Mouse (Mus musculus) retina, embryonic 14.5 days (tissue): ENCODE results near the gene Chn2.

Experiments
- DNase-seq: peaks from one replicate; pipeline ENCODE4 v3.0.0-alpha.2; 2015; ENCODE audit warnings: low spot score

Chn2 gene

GRCm38 (mm10) chr6:54039357-54039804, at the start of gene Chn2:
TSS of gene Chn2 (plus strand) at chr6:54039554.
- peak; percentile 74 for DNase-seq

GRCm38 (mm10) chr6:53992386-53992785, 47.0 kb upstream of the Chn2 start:
- no peak for DNase-seq

- no peak for DNase-seq
These were observed 43.8 kb upstream of the Chn2 start for GRCm38 (mm10) chr6:53995519-53995918.

GRCm38 (mm10) chr6:53996226-53996955, 43.0 kb upstream of the Chn2 start:
- no peak for DNase-seq

GRCm38 (mm10) chr6:54005302-54005701, 34.1 kb upstream of the Chn2 start:
- no peak for DNase-seq

- DNase-seq, result peak; percentile 31
These were observed 30.8 kb upstream of the Chn2 start for GRCm38 (mm10) chr6:54008448-54009120.

- DNase-seq, result no peak
These were observed 30.1 kb upstream of the Chn2 start for GRCm38 (mm10) chr6:54009293-54009692.

- DNase-seq, result no peak
These were observed 29.0 kb upstream of the Chn2 start for GRCm38 (mm10) chr6:54010362-54010761.

GRCm38 (mm10) chr6:54012163-54012562, 27.2 kb upstream of the Chn2 start:
- DNase-seq, result no peak

- no peak for DNase-seq
These were observed 21.3 kb upstream of the Chn2 start for GRCm38 (mm10) chr6:54018038-54018437.

- no peak for DNase-seq
These were observed 20.5 kb upstream of the Chn2 start for GRCm38 (mm10) chr6:54018861-54019260.

- no peak for DNase-seq
These were observed 18.1 kb upstream of the Chn2 start for GRCm38 (mm10) chr6:54021123-54021789.

GRCm38 (mm10) chr6:54023846-54024245, 15.5 kb upstream of the Chn2 start:
- no peak for DNase-seq

GRCm38 (mm10) chr6:54028706-54029105, 10.6 kb upstream of the Chn2 start:
- DNase-seq, result no peak

- DNase-seq, result no peak
These were observed 9.0 kb upstream of the Chn2 start for GRCm38 (mm10) chr6:54030351-54030750.

GRCm38 (mm10) chr6:54030776-54031175, 8.6 kb upstream of the Chn2 start:
- DNase-seq, result no peak

- DNase-seq, result peak; percentile 88
These were observed 4.9 kb upstream of the Chn2 start for GRCm38 (mm10) chr6:54034471-54034870.

GRCm38 (mm10) chr6:54035548-54035947, 3.8 kb upstream of the Chn2 start:
- no peak for DNase-seq

- peak; percentile 38 for DNase-seq
These were observed 488 bp upstream of the Chn2 start for GRCm38 (mm10) chr6:54038866-54039265.

GRCm38 (mm10) chr6:54039805-54040447, 572 bp downstream of the Chn2 start:
- DNase-seq, result peak; percentile 74

- DNase-seq, result peak; percentile 27
These were observed 1.1 kb downstream of the Chn2 start for GRCm38 (mm10) chr6:54040448-54040844.

- DNase-seq, result no peak
These were observed 2.2 kb downstream of the Chn2 start for GRCm38 (mm10) chr6:54041386-54042043.
